Mouse (Mus musculus): ENCODE data around the gene 1700029J07Rik.
A peak's percentile ranks its signal among the peaks of the same experiment; 100 is the strongest.

1700029J07Rik gene

DNA sequence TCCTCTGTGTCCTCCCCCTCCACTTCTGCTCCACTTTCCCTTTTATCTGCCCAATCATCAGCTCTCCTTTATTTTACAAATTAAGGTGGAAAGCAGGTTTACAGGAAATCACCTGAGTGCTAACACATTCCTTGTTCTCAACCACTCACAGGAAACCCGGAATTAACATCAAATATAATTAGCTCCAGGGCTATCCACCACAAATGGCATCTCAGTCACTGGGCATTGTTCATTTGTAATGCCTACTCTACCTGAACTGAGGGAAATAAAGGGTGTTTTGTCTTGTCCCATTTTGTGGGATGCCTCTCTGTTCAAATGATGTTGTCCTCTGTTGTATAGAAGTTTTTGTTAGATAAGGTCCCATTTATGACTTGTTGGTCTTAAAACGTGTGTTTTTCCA lies 24.4 kb downstream of the 1700029J07Rik start:
- no peak for DNase-seq (ENCODE audit: low spot score)

DNA sequence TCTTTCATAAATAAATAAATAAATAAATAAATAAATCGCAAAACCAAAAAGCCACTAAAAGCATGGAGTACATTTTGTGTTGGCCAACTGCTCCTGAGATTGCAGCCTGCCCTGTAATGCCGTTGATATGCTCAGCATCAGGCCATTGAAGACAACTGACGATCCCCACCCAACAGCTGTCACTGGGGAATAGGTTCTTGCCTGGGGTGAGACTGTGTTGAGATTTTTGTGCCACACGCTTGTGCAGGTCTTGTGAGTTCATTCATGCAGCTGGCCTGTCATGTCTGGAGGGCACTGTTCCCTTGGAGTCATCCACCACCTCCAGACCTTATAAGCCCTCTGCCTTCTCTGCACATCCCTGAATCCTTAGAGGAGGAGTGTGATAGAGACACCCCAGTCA lies 28.8 kb downstream of the 1700029J07Rik start:
- no peak for DNase-seq (ENCODE audit: low spot score)

DNA sequence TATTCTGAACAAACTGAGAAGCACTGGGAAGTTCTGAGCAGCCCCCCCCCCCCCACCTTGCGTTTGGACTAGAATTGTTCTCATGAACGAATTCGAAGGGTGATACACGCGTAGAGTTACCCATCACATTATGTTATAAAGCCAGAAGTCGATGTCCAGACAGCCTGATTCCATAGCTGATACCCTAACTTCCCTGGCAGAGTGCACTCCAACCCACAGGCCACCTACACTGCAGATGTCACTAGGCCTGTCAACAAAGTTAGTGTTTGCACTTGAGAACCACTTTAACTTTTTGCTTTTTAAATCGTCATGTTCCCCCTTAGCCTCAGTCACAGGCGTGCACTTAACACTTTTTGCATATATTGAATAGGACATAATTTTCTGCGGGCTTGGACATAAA lies 38.1 kb downstream of the 1700029J07Rik start:
- DNase-seq (ENCODE audit: low spot score) = no peak

DNA sequence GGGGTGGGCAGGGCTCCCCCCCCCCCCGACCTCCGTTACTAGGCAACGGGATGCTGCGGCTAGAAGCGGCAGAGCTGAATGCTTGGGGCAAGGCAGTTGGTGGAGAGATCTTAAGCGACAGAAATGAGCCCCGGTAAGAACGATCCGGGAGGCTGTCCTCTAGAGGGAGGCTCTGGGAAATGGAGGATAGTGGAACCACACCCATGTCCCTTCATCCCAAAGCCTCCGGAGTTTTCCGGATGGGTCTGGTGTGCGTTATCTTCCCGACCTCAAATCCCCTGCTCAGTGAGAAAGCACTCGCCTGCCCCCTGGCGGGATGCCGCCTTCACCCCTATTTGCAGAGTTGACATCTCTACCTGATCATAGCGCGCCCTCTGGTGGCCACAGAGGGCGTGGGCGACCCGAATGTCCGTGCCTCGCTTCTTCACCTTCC lies 40.5 kb downstream of the 1700029J07Rik start, which contains the start of gene Ccdc110:
TSS of gene Ccdc110 (plus strand) at position 38 of the 433 bp plus-strand sequence.
- DNase-seq (ENCODE audit: low spot score) = peak; percentile 84

DNA sequence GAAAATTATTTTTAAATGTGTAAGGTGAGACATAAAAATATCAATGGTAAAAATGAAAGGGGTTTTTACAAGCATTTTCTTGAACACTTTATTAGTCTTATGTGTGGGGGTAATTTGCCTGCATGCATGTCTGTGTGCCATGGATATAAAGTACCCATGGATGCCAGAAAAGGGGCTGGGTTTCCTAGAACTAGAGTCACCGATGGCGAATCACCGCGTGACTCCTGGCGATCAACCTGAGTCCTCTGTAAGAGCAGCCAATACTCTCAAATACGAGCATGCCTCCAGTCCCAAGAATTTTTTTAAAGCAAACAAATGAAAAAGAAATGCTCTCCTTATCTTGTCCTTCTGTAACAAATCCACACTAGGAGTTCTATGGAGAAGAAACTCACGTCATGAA lies 52.9 kb downstream of the 1700029J07Rik start:
- DNase-seq (ENCODE audit: low spot score) = no peak

DNA sequence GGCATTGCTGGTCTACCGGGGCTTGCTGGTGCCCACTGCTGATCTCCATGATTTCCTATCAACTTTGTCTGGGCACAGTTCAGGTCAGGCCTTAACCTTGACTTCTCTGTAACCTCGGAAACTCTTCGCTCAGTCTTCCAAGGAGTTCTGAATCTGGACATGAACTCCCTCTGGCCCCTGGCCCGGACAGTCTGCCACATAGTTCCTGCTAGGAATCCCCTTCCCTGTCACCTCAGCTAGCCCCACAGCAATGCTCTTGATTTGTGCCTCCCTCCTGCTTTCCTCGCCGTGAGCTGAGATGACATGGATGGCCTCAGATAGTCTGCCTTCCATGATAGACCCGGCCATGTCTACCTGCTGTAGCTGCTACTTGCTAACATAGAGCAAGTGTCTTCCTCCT lies 54.7 kb downstream of the 1700029J07Rik start:
- DNase-seq (ENCODE audit: low spot score) = no peak

DNA sequence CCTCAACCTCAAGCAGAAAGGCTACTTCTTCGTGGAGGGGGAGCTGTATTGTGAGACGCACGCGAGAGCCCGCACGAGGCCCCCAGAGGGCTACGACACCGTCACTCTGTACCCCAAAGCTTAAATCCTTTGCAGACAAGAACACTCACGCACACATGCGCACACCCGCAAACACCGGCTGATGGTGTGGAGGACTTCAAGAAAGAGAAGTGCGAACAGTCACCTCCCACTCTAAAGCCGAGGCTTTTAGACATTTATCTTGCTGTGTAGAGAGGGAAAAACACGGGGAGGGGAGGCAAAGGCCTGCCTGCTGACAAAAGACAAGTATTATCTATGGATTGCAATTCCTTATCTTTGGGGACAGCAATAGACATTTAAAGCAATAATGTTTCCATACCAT lies 56.2 kb downstream of the 1700029J07Rik start:
- no peak for DNase-seq (ENCODE audit: low spot score)

DNA sequence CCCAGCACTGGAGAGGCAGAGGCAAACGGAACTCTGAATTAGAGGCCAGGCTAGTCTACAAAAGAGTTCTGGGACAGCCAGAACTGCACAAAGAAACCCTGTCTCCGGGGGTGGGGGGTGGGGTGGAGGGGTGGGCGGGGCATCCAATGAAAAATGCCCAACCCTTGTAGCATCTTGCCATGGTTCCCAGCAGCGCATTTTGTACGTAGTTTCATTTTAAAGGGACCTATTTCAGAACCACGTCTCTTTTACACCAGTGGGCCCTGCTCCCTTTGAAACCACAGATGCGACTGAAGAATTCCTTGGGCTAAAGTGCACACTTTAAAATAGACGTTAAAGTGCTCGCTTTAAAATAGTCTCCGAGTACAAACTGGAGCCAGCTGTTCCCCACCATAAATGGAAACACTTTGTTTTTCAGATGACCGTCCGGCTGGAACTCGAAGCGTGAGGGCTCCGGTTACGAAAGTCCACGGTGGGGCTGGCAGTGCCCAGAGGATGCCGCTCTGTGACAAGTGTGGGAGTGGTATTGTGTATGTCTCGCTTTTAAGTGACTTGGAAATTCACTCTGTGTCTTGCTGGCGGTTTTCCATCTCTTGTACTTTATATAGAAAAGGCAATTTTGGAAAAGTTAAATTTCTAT lies 57.9 kb downstream of the 1700029J07Rik start:
- DNase-seq (ENCODE audit: low spot score) = no peak

DNA sequence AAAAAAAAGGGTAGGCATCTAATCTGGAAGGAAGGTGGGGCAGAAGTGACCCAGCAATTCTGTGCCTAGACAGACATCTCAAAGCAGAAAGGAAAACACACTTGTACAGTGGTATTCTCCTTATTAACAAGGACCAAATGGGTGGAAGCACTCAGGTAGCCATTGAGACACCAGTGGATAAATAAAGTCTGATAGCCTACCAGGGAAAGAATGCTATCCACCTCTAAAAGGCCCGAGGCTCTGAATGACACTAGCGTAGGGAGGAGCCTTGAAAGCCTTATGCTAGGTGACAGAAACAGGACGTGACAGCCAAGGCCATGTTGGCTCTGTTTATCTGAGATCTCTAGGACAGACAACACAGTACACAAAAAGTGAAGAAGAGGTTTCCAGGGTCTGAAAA lies 58.6 kb downstream of the 1700029J07Rik start:
- no peak for DNase-seq (ENCODE audit: low spot score)

DNA sequence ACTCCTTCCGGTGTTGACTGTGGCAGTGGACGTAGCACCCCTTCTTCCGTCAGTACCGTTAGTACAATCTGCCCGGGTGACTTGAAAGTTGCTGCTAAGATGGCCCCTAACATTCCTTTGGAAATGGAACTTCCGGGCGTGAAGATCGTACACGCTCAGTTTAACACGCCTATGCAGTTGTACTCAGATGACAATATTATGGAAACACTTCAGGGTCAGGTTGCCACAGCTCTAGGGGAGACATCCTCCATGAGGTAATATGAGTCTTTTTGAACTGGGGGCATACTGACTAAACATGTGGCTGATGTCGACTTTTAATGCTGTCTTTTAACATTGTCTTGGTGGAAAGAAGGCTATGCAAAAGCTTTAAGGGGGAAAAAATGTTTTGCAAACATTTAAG lies 61.3 kb downstream of the 1700029J07Rik start:
- no peak for DNase-seq (ENCODE audit: low spot score)

DNA sequence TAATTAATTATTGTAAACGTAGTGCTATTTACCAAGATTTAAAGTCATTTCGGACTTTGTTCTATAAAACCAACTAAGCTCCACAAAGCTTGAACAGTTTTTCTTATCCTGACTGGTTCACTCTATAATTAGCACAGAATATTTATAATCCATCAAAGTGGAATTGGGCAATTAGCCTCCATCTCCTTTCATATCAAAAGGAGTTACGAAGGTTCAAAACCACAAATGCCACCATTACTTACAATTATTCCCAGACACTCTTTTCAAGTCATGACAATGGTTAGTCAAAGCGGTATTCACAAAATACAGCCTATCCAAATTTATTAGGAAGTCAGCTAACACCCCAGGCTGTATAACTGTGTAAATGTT lies 68.8 kb downstream of the 1700029J07Rik start:
- no peak for DNase-seq (ENCODE audit: low spot score)

DNA sequence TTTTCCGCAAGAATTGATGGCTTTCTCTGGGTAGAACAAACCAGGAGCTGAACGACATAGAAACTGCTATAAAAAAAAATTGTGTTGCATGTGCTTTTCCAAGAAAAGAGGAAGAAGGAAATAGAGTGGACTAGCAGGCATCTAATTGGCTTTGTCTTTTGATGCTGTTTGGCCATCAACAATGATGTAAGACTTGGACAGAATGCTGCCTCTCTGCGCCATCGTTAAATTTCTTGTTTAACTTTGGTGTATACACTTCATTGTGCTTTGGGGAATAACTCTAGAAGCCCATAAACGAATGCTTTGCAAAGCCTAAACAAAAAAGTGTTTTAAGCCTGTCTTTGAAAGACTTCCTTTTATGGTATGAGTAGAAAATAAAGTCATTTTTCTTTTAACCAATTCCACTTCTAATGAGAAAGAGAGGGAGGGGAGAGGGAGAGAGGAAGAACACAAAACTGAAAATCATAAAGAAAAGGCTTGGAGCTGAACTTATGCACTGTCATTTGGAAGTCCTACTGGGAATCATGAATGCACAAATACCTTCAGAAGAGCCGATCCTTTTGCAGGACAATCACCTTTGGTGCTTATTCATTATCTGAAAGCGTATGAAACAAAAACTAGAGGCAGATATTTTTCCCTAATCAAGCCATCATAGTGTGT lies 69.3 kb downstream of the 1700029J07Rik start:
- no peak for DNase-seq (ENCODE audit: low spot score)

DNA sequence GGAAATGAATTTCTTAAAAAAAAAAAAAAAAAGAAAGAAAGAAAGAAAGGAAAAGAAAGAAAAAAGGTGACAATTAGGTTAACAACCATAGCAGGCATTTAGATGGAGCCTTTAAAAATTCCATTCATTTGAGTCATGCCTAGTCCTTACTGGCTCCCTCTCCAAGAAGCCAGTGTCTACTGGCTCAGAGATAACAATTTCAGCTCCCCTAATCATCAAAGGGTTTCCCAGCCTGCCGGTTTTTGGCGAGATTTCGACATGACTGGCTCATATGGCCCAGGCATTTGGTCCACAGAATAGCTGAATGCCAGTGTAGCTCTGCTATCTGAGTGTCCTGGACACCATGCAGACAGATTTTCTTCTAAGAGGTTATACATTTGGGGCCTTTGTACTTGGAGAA lies 71.4 kb downstream of the 1700029J07Rik start:
- no peak for DNase-seq (ENCODE audit: low spot score)
